Mouse (Mus musculus) lung, postnatal 0 days (tissue): Measurements from ENCODE around the gene Gm5415. TPM values are rescaled to one million over a fixed set of nuclear protein-coding genes. Genes with fewer than 3 reads are reported as not detected.
A peak's percentile ranks its signal among the peaks of the same experiment; 100 is the strongest.
"Not testable (repeated sequence)": the region's sequence is repeated elsewhere in the genome, so short reads cannot be mapped to it uniquely, and the experiment has no call there.

Experiments
- ATAC-seq: fragments of 200-750 bp; cut with Nextera tagmentation; 2 replicates; pipeline ENCODE4 v1.8.0; 2017; ENCODE audit warnings: moderate library complexity
- DNase-seq: peaks from one replicate; pipeline ENCODE4 v3.0.0-alpha.2; 2016; ENCODE audit warnings: low spot score
- H3K27ac ChIP-seq: fragments of 300-500 bp; sonication (generic); 2 replicates; pipeline ENCODE4 v1.5.1; 2014; ENCODE audit warnings: antibody characterized with exemption, mild to moderate bottlenecking, low read length, mixed read lengths
- H3K27me3 ChIP-seq: fragments of 300-500 bp; sonication (generic); replicated peaks from 2 replicates; pipeline ENCODE4 v1.6.1; 2014; ENCODE audit warnings: low read length, mixed read lengths; ENCODE audit not compliant: insufficient read depth
- H3K36me3 ChIP-seq: fragments of 300-500 bp; sonication (generic); 2 replicates; pipeline ENCODE4 v1.6.1; 2014; ENCODE audit warnings: low read length, mixed read lengths; ENCODE audit not compliant: insufficient read depth
- H3K4me1 ChIP-seq: fragments of 300-500 bp; sonication (generic); 2 replicates; pipeline ENCODE4 v1.6.1; 2014; ENCODE audit warnings: antibody characterized with exemption, low read depth, low read length, mixed read lengths; ENCODE audit not compliant: insufficient read depth
- H3K4me2 ChIP-seq: fragments of 300-500 bp; sonication (generic); replicated peaks from 2 replicates; pipeline ENCODE4 v1.6.1; 2014; ENCODE audit warnings: low read depth, mild to moderate bottlenecking, low read length, moderate library complexity, mixed read lengths
- H3K4me3 ChIP-seq: fragments of 300-500 bp; sonication (generic); 2 replicates; pipeline ENCODE4 v1.5.1; 2014; ENCODE audit warnings: low read depth, low read length
- H3K9ac ChIP-seq: fragments of 300-500 bp; sonication (generic); replicated peaks from 2 replicates; pipeline ENCODE4 v1.6.1; 2014; ENCODE audit warnings: low read depth, mild to moderate bottlenecking
- H3K9me3 ChIP-seq: fragments of 300-500 bp; sonication (generic); 2 replicates; pipeline ENCODE4 v1.6.1; 2016; ENCODE audit warnings: low read length, mixed read lengths
- CTCF ChIP-seq: IDR thresholded peaks from 2 replicates; pipeline ENCODE4 v1.5.1; 2016; ENCODE audit warnings: antibody characterized with exemption, mild to moderate bottlenecking
- EP300 ChIP-seq: IDR thresholded peaks from 2 replicates; pipeline ENCODE4 v1.6.1; 2016; ENCODE audit warnings: antibody characterized with exemption, mild to moderate bottlenecking, control low read depth
- WGBS: fragments of 180-500 bp; shearing (Covaris S2); extraction: QIAGEN DNeasy Blood & Tissue Kit; methylation state at CpG from one replicate; pipeline ENCODE4 v1.1.7; 2014; 5-methylcytosine and 5-hydroxymethylcytosine counted together
- polyA plus RNA-seq: library from polyadenylated mRNA; unstranded; fragments of >200 nt; fragmentation: Nextera tagmentation; extraction: Ambion mirVana; gene quantifications from 2 replicates; pipeline ENCODE4 v1.2.1, GENCODE M21; 2015

The Gm5415 gene
- not detected in 2 replicates for polyA plus RNA-seq

- not testable (repeated sequence) for H3K9ac ChIP-seq, H3K9me3 ChIP-seq, H3K36me3 ChIP-seq, ATAC-seq, H3K4me2 ChIP-seq, H3K4me1 ChIP-seq, H3K4me3 ChIP-seq, H3K27ac ChIP-seq, H3K27me3 ChIP-seq, DNase-seq
- 66% methylated on average over 2 of the region's 7 CpGs for WGBS
Observed at GRCm38 (mm10) chr1:32547194-32547593, at the start of gene Gm5415. Gm5415 (minus strand) TSS chr1:32547294.

GRCm38 (mm10) chr1:32568901-32569300 is 21.8 kb upstream of the Gm5415 start:
- no peaks in the 10 kb centered on the region for H3K9me3 ChIP-seq
- 84% methylated on average over 2 of the region's 2 CpGs for WGBS
- no peaks in the 10 kb centered on the region for H3K4me1 ChIP-seq
- DNase-seq (no peak), ATAC-seq (no peak)
- H3K9ac ChIP-seq: no peak overlapping the region
- H3K36me3 ChIP-seq: no peaks in the 10 kb centered on the region
- H3K27me3 ChIP-seq: no peaks in the 10 kb centered on the region
- no peak overlapping the region for H3K4me3 ChIP-seq
- H3K27ac ChIP-seq: no peak overlapping the region
- no peak for TF ChIP-seq CTCF
- no peak for TF ChIP-seq EP300
- H3K4me2 ChIP-seq: no peak overlapping the region

- no peak for DNase-seq
- no peaks in the 10 kb centered on the region for H3K4me1 ChIP-seq
- ATAC-seq: no peak
Observed at GRCm38 (mm10) chr1:32553925-32554324, 6.8 kb upstream of the Gm5415 start.

GRCm38 (mm10) chr1:32553459-32553858 is 6.4 kb upstream of the Gm5415 start:
- WGBS: 70% methylated on average over 3 of the region's 3 CpGs
- no peaks in the 10 kb centered on the region for H3K4me1 ChIP-seq
- H3K9ac ChIP-seq: no peak overlapping the region
- no peak overlapping the region for H3K4me3 ChIP-seq
- no peak for TF ChIP-seq EP300
- TF ChIP-seq CTCF: no peak
- no peak overlapping the region for H3K27ac ChIP-seq
- no peak for DNase-seq
- H3K4me2 ChIP-seq: no peak overlapping the region
- no peaks in the 10 kb centered on the region for H3K9me3 ChIP-seq
- H3K36me3 ChIP-seq: no peaks in the 10 kb centered on the region
- ATAC-seq: no peak
- H3K27me3 ChIP-seq: no peaks in the 10 kb centered on the region

More at GRCm38 (mm10) chr1:32553925-32554324, 6.8 kb upstream of the Gm5415 start:
- no peaks in the 10 kb centered on the region for H3K9me3 ChIP-seq
- WGBS: 45% methylated on average over 4 of the region's 4 CpGs
- no peaks in the 10 kb centered on the region for H3K36me3 ChIP-seq
- H3K4me2 ChIP-seq: no peak overlapping the region
- no peak overlapping the region for H3K27ac ChIP-seq
- no peak overlapping the region for H3K9ac ChIP-seq
- no peaks in the 10 kb centered on the region for H3K27me3 ChIP-seq
- TF ChIP-seq CTCF (peak; percentile 34), EP300 (no peak)
- no peak overlapping the region for H3K4me3 ChIP-seq

GRCm38 (mm10) chr1:32503381-32503780 is 43.7 kb downstream of the Gm5415 start:
- no peak for ATAC-seq
- Histone ChIP-seq H3K4me1 (no peaks in the 10 kb centered on the region), H3K27me3 (no peaks in the 10 kb centered on the region), H3K9me3 (no peaks in the 10 kb centered on the region), H3K4me3 (no peak overlapping the region), H3K27ac (no peak overlapping the region), H3K9ac (no peak overlapping the region), H3K4me2 (no peak overlapping the region), H3K36me3 (no peaks in the 10 kb centered on the region)
- no peak for DNase-seq
- no peak for TF ChIP-seq CTCF
- TF ChIP-seq EP300: no peak
- 87% methylated on average over 6 of the region's 6 CpGs for WGBS
